Mouse (Mus musculus) lung, postnatal 10 days (tissue): Measurements from ENCODE around the gene Zfp575.
A peak's percentile ranks its signal among the peaks of the same experiment; 100 is the strongest.
"Not testable (repeated sequence)": the region's sequence is repeated elsewhere in the genome, so short reads cannot be mapped to it uniquely, and the experiment has no call there.

Experiments used
- DNase-seq: peaks from one replicate; pipeline ENCODE4 v3.0.0; 2021

Gene Zfp575

DNA sequence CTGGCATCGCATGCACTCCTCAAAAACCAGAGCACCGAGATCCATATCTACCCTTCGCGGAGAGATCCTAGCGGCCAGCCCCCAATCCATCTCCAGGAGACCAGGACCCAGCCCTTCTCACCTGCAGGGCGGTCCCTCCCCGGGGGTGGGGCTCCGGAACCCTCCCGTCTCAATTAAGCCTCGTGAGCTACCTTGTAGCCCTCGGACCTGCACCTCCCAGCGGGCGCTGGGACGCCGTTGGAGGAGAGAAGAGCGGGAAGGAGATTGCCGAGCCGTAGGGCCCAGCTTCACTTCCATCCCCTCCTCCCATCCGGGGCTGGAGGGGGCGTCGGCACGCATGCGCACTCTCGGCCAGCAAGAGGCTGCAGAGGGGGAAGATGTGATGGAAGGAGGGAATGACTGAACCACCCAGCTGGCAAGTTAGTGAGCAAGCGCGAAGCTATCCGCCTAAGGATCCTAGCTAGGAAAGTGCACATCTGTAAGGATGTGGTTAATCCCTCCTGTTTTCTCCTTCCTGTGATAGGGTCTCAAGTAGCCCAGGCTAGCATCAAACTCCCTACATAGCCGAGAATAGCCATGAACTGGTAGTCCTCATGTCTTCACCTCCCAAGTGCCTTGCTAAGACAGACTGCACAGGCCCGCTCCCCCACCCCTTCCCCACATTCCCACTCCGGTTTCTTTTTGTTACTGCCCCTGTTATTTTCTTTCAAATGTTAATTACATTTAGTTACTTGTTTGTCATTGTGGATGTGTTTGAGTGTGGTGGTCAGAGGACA is at the start of gene Zfp575, which contains the start of gene Ethe1:
Zfp575 (minus strand) TSS at position 312 of the 776 bp plus-strand sequence.
Ethe1 (plus strand) TSS at position 214 of the 776 bp plus-strand sequence.
- peak; percentile 78 for DNase-seq

DNA sequence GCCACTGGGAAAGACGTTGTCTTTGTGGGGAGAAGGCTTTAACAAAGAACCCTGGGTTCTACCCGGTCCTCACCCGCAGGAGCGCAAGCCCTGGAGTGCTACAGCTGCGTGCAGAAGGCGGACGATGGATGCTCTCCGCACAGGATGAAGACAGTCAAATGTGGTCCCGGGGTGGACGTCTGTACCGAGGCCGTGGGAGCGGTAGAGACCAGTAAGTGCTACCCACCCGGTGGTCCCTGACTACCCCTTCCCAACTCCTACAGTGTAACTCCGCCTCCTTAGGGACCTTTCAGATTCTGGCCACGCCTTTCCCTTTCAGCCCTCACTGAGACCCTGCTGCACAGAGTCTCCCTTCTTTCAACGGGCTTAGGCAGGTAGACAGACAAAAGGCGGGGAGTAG is 49.6 kb upstream of the Zfp575 start:
- no peak for DNase-seq

DNA sequence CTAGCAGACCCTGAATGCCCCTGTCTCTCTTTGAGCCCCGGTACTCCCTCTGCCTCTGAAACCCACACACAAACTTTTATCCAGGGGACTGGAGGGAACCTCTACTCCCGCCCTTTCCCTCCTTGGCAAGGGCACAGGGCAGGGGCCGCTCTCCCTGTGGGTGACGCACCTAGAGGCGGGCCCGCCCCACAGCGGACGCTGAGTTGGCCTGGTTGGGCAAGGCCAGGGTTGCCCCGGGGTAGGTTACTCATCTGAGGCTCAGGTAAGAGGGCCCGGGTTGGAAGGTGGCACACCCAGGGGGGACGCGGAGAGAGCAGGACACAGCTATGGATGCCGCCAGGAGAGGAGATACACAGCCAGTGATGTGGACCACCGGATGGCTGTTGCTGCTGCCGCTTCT is 48.8 kb upstream of the Zfp575 start, which contains the start of gene Lypd3:
Lypd3 (plus strand) TSS at position 287 of the 400 bp plus-strand sequence.
- no peak for DNase-seq

DNA sequence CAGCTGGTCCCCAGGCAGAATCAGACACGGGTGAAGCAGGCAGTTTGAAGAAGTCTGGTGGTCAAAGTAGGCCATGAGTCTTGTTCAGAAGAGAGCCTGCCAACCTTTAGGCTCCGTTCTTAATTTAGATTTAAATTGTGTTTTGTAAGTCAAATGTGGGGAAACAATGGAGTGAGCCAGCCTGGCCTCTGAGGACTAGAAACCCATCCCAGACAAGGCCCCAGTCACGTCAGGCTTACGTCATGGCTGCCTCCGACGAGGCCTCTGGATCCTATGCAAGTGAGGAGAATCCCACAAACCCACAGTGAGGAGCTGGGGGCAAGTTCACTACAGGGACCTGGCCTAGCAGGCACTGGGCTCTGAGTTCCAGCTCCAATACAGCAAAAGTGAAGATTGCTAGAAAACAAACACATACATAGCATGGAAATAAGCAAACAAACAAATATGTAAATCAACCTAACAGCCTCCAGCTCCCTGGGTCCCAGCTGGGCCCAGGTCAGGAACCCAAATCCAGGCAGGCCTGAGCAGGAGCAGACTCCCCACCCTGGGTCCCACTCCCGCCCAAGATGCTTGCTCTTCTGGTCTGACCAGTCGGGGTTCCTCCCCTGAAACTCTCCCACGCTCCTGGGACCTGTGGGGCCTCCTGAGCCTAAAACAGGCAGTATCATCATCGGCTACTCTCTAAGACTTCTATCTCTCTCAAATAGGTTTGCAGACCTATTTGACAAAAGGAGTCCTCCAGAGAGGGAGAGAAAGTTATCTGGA is 42.9 kb upstream of the Zfp575 start:
- DNase-seq: no peak

DNA sequence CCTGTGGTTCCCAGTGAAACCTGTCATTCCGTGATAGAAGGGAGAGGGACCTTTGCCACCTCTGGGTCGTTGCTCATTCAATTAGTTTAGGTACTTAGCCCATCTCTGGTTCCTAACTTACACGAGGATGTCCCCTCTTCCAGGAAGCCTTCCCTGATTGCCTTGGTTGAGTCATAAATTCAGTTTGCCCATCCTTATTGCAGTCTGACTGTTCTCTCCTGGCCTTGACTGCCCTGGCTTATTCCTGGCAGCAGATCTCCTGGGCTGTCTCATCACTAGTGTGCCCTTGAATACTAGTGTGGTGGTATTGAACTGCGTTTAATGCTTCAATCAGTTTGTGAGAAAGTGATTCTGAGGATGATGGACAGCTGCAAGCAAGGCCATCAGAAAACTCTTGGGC is 42.2 kb upstream of the Zfp575 start:
- DNase-seq: no peak

DNA sequence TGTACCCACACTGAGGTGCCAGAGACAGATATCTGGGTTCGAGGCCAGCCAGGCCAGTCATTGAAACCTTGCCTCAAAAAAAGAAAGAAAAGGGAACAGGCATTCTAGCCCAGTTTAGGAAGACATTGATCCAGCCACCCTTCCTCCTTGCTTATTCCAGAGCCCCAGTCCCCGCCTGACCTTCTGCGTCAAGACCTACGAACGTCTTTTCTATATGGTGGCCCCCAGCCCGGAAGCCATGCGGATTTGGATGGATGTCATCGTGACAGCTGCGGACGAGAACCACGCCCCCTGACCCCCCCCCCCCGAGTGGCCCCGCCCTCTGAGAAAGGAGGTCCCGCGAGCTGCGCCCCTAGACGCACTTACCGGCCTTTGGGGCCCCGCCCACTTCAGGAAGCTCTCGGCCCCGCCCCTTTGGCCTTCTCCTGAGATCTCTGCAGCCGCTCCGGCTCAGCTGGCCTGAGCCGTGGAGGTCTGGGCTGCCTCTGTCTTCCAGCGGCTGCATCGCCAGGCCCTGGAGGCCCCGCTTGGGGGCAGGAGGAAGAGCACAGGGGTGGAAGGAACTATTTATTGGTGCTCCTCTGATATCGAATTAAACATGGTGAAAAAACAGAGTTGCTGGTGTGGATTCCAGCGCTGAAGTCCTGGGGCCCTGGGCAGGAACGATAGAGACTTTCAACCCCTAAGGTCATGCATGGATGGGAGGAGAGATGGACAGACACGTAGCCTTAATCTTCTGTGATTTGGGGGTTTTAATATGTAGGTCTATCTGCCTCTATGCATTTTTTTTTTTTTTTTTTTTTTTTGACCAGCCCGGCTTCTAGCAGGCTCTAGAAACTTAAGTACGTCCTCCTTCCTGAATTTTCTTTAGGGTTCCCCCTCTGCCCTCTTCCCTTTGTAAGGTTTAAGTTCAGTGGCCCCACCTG is 41.5 kb upstream of the Zfp575 start:
- DNase-seq: peak; percentile 92

DNA sequence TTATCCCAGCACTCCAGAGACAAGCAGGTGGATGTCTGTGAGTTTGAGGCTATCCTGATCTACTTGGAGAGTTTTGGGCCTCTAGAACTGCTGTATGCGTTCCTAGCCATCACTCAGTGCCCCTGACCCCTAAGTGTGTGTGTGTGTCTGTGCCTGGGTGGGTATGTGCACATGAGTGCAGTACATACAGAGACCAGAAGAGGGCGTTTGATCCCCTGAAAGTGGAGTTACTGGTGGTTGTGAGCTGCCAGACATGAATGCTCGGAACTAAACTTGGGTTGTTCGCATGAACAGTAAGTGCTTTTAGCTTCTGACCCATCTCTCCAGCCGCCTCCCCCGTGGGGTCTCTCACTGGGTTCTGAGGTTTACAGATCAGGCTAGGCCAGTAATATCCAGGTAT is 35.5 kb upstream of the Zfp575 start:
- no peak for DNase-seq

DNA sequence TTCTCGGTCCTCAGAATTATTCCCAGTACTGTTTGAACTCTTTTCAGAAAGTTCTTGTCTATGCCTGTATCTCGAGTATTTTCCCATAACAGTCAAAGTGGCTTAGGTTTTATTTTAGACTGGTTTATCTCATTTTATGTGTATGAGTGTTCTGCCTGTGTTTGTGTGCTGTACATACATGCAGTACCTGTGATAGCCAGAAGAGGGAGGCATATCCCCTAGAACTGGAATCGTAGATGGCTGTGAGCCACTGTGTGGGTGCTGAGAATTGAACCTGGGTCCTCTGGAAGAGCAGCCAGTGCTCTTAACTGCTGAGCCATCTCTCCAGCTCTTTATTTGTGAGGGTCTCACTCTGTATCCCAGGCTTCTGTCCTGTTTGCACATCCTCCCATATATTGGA is 33.8 kb upstream of the Zfp575 start:
- no peak for DNase-seq

DNA sequence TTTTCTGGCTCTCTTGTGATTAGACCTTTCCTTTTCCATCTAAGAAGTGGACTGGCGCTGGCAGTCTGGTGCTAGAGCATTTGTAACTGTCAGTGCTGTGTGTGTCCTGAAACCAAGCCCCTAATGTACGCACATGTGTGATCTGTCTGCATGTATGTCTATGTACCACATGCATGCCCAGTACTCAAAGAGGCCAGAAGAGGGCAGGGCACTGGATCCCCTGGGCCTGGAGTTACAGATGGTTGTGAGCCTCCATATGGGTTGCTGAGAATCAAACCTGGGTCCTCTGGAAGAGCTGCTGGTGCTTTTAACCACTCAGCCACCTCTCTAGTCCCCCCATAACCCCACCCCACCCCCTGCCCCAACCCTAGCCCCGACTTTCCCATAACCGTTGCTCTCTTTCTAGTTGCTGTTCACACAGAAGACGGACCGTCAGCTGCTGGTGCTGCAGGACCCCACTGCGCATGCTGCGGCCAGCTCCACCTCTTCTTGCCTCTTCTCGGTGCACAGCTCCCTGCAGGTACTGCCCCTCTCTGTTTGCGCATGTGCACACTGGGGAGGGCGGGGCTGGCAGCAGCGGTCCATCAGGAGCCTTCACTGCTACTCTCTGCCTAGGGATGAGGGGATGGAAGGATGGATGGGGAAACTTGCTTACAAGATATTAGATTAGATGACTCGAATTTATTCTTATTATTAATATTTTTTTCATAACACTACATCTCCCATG is 32.4 kb upstream of the Zfp575 start:
- DNase-seq: no peak

DNA sequence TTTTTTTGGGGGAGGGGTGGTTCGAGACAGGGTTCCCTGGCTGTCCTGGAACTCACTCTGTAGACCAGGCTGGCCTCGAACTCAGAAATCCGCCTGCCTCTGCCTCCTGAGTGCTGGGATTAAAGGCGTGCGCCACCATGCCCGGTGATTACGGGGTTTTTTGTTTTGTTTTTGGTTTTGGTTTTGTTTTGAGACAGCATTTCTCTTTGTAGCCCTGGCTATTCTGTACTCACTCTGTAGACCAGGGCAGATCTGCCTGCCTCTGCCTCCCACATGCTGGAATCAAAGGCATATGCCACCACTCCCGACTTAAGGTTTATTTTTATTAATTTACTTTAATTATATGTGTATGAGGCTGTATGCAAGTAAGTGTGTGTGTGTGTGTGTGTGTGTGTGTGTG is 30.9 kb upstream of the Zfp575 start:
- DNase-seq: not testable (repeated sequence)

DNA sequence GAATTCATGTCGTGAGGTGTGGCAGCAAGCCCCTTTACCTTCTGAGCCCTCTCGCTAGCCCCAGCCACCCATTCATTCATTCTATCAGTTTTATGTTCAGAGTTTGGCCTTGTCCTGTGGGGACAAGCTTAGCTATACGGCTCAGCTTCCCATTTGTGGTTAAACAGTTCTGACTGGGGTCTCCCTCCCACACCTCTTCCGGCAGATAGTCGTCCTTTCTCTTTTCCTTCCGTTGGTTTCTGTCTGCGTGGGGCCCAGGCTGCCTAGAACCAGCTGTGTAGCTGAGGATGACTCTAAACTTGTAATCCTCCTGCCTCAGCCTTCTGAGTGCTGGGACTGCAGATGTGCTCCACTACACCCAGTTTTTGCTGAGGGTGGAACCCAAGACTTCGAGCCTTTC is 30.3 kb upstream of the Zfp575 start:
- DNase-seq: no peak

DNA sequence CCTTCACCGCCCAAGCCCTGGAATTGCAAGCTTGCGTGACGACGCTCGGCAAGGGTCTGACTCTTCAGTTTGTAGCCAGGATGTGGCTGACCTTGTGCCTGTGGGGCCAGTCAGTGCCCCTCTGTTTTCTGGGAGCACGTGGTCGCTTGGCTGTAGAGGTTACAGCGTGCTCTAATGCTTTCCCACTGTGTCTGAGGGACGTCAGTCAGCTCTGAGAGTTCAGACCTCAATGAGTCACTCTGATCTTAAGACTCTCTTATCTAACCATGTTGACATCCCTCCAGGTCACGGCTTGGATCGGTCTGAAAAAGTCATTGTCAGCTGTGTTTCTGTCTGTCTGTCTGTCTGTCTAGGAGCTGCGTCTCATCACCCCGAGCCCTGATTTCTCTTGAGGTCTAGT is 27.4 kb upstream of the Zfp575 start:
- no peak for DNase-seq

DNA sequence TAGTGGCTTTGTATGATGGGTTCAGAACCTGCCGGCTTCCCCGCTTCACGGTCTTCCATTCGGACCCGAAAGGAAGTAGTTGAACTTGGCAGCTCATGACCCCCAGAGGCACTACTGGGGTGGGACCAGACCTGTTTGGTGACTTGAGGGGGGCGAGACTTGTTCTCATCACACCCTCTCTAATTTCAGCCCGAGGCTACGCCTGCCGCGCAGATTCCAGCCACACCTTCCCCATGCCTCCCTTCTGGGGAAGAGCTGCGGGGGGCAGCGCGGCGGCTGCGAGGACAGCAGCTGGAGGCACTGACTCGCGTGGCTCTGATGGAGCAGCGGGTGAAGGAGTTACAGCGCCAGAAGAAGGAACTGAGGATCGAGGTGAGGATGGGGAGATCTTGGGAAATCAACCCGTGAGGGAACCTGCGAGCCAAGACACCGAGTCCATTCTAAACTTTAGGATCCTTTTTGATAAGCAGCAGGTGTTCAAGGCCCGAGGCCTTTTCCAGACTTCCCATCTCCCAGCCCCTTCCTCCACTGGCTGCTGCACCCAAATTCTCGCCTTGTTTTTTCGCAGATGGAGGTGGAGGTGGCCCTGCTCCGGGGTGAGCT is 25.0 kb upstream of the Zfp575 start:
- DNase-seq: no peak

DNA sequence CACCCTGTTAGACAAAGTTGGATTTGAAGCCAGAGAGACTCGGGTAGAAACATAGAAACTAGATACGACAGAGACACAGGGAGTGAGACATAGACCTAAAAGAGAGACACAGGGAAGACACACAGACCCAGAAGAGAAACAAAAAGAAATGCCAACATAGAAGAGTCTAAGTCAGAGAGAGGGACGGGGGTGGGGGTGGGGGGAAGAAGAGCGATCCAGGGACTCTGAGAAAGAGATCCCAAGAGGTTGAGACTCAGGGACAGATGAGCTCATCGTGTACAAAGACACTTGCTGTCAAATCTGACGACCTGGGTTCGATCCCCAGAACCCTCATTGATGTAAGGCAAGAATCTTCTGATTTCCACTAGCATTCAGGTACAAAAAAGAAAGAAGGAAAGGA is 24.3 kb upstream of the Zfp575 start:
- no peak for DNase-seq

DNA sequence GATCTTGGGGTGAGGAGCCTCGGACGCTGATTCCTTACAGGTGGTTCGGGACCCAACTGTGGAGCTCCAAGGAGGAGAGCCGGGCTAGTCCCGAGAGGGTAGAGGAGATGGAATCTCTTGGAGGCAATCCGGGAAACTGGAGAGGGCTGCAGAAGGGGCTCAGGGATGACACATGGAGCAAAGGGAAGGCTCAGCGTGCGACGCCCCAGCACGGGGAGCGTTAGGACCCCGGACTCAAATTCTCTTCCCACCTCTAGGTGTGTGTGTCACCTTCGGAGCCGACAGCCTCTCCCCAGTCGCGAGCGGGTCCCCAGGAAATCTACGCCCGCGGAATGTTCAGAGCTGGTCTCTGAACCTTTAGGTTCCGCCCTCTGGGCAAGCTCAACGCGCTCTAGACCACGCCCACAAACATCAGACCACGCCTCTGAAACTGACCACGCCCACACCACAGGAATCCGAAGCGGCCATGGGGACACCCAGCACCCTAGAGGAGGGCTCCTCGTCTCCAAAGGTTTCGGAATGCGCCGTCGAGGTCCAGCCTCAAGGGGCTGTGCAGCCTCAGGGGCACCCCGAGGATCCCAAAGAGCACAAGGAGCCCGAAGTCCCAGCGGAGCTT is 23.5 kb upstream of the Zfp575 start:
- DNase-seq: peak; percentile 96

DNA sequence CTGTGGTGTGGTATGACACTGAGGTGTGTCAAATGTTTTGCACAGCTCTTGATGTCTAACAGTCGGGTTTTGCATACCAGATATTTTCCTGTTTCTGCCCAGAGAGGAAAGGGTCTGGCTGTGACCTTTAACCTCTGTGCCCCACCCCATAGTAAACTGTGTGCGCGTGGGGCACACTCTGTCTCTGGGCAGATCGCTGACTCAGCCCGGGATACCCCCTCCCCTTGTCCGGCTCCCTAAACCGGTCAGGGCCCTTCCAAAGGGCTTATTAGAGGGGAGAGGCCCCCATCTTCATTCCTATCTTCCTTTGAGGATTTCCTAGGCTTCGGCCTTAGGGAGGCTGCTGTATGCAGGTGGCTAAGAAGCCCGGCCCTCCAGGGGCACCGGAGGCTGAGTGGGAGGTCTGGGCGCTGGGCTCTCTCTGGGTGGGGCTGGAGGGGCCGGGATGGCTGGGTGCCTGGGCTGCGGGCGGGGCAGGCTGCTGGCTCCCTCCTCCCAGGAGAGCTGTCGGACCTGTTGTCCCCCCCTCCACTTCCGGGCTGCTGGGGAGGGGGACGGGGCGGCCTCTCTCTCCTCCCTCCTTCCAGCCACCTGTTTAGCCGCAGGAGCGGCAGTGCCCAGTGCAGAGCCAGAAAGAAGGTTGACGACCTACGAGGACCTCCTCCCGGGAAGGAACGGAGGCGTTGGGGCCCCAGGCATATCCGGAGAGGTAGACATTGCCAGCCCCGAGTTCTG is 22.9 kb upstream of the Zfp575 start, which contains the start of gene Phldb3:
Phldb3 (plus strand) TSS at position 620 of the 735 bp plus-strand sequence.
- DNase-seq: peak; percentile 44

DNA sequence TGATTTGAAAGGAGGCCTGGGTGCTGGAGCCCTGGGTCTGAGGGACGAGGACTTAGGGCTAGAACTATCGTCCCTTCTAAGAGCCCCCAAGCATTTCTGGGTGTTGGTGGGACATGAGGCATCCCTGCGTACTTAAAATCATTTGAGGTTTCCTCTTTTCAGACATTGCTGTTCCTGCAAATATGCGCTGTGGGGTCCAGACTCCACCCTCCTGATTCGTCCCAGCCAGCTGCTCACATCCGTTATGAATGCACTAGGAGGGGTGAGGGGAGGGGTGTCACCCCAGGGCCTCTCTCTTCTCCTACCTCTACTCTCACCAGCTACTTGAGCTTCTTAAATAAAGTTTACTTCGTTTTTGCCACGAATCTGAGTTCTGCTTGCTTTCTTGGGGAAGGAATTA is 21.1 kb upstream of the Zfp575 start:
- no peak for DNase-seq

DNA sequence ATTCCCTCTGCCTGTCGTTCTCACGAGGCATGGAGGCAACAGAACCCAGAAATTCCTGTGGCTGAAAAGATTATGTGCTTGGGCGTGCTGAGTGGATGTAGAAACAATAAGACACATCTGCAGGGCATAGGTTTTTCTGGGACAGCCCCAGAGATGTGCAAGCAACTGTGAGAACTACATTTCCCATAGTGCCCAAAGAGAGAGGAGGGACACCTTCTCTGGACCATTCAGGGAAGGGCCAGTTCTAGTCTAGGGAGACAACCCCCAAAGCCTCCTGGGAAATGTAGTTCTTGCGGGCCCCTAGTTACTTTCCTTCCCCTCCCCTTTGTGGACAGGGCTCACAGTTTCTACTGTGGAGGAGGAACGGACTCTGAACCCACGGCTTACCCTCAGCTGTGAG is 20.6 kb upstream of the Zfp575 start:
- peak; percentile 81 for DNase-seq

DNA sequence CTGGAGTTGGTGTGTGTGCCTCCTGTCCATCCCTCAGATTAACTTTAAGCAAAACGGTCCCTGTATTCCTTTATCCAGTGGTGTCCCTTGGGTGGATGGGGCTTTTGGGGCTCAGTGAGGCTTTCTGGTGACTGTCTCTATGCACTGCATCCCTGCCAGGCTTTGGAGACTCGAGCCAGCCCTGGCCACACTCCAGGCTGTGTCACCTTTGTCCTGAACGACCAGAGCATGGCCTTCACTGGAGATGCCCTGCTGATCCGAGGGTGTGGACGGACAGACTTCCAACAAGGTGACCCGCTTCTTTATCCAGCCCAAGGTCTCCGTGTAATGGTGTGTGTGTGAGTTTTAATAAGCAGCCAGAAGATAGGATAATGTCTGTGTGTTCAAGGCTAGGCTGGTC is 18.6 kb upstream of the Zfp575 start:
- no peak for DNase-seq

DNA sequence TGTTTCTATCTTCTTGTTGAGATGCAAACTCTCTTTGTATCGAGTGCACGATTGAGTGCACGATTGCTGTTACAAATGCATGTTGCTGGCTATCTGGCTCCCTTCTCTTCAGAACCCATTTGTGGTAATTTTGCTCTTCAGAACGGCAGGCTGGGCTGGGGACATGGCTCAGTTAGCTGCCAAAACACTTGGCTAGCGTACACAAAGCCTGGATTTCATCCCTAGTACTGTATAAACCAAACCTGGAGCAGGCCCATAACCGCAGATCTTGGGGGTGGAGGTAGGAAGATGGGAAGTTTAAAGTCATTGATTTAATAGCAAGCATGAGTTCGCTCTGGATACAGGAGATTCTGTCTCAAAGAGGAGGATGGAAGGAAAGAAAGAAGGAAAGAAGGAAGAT is 18.1 kb upstream of the Zfp575 start:
- peak; percentile 36 for DNase-seq
